Mouse (Mus musculus): ENCODE data around the gene Atp4a. TPM values are rescaled to one million over a fixed set of nuclear protein-coding genes. Genes with fewer than 3 reads are reported as not detected.
A peak's percentile ranks its signal among the peaks of the same experiment; 100 is the strongest.

Gene Atp4a
- polyA plus RNA-seq, 1 experiment from 2014 or later = 5.0 TPM

DNA sequence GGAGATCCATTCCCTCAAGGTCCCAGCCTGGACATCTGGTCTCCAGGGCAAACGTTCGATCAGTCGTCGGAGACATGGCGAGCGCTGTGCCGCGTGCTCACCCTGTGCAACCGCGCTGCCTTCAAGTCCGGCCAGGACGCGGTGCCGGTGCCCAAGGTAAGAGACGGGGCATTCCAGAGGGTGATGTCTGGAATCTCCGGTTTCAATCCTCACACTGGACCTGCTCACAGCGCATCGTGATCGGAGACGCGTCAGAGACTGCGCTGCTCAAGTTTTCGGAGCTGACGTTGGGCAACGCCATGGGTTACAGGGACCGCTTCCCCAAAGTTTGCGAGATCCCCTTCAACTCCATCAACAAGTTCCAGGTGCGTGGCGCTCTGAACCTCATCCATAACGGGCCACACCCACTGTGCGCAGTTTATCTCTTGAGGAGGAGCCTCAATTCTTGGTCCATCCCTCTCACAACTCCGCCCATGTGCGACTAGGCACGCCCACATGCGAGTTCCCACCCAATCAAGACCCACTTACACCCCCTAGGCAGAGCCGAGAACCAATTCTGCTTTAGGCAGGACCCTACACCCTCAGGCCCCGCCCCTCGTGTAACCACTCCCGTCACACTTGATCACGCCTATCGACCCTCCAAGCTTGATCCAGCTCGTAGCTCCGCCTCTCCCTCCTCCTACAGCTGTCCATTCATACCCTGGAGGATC lies 5.2 kb downstream of the Atp4a start:
- Histone ChIP-seq H3K27ac (no peak overlapping the region), H3K4me2 (ENCODE audit: low read length) (peak overlapping the region; percentile 61), H3K4me3 (replicated peaks; ENCODE audit: low read depth, low read length) (peak overlapping the region; percentile 28), H3K9me3 (replicated peaks; ENCODE audit: low read length) (no peaks in the 10 kb centered on the region), H3K9ac (ENCODE audit: low read depth, low read length) (0 out of 2 replicates have a peak overlapping the region, but pooled peaks have one; percentile 1), H3K36me3 (ENCODE audit: insufficient read depth, low read length) (no peaks in the 10 kb centered on the region), H3K4me1 (replicated peaks; ENCODE audit: insufficient read depth, low read length) (peaks cover 2% of the 10 kb centered on the region), H3K27me3 (ENCODE audit: insufficient read depth, low read length) (peaks cover 5% of the 10 kb centered on the region; the same call in 1 of the 2 replicates)
- TF ChIP-seq CTCF (IDR thresholded peaks at IDR 0.05; ENCODE audit: low read depth) = no peak
- ATAC-seq (replicated peaks; ENCODE audit: low FRiP score, low read depth) = peak; percentile 91
- WGBS = 2% methylated on average over 43 of the region's 43 CpGs
- DNase-seq (ENCODE audit: low spot score) = peak; percentile 87

DNA sequence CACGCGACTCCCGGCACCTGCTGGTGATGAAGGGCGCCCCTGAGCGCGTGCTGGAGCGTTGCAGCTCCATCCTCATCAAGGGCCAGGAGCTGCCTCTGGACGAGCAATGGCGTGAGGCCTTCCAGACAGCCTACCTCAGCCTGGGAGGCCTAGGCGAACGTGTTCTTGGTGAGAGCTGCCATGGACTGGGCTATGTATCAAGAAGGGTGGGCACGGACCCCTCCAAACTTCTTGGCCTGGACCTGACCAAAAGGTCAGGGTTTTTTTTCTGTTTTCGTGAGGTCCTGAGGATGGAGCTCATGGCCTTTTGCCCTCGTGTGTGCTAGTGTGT lies 5.7 kb downstream of the Atp4a start:
- Histone ChIP-seq H3K4me3 (replicated peaks; ENCODE audit: low read depth, low read length) (peak overlapping the region; percentile 28), H3K9me3 (replicated peaks; ENCODE audit: low read length) (no peaks in the 10 kb centered on the region), H3K27me3 (ENCODE audit: insufficient read depth, low read length) (peaks cover 5% of the 10 kb centered on the region; the same call in 1 of the 2 replicates), H3K4me2 (ENCODE audit: low read length) (peak overlapping the region; percentile 61), H3K4me1 (replicated peaks; ENCODE audit: insufficient read depth, low read length) (peaks cover 2% of the 10 kb centered on the region), H3K27ac (no peak overlapping the region), H3K9ac (ENCODE audit: low read depth, low read length) (0 out of 2 replicates have a peak overlapping the region, but pooled peaks have one; percentile 1), H3K36me3 (ENCODE audit: insufficient read depth, low read length) (no peaks in the 10 kb centered on the region)
- WGBS = 10% methylated on average over 14 of the region's 14 CpGs
- no peak for DNase-seq (ENCODE audit: low spot score)
- TF ChIP-seq CTCF (IDR thresholded peaks at IDR 0.05; ENCODE audit: low read depth) = no peak
- no peak for ATAC-seq (replicated peaks; ENCODE audit: low FRiP score, low read depth)

DNA sequence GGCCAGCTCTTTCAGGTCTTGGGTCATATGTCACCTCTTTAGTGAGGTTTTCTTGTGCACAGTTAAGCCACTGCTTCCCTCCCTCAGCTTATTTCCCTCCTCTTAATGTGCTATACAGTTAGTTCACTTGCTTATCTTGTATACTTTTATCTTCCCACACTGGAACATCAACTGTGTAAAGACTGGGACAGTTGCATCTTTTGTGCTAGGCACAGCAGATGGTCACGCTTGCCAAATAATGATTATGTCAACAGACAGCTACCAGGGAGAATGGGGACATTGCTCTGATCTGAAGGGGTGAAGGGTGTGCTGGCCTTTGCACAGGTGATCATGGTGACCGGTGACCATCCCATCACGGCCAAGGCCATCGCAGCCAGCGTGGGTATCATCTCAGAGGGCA lies 7.7 kb downstream of the Atp4a start:
- peaks cover 5% of the 10 kb centered on the region; the same call in 1 of the 2 replicates for H3K27me3 ChIP-seq (ENCODE audit: insufficient read depth, low read length)
- H3K36me3 ChIP-seq (ENCODE audit: insufficient read depth, low read length) = no peaks in the 10 kb centered on the region
- H3K4me3 ChIP-seq (replicated peaks; ENCODE audit: low read depth, low read length) = no peak overlapping the region
- DNase-seq (ENCODE audit: low spot score) (no peak), ATAC-seq (replicated peaks; ENCODE audit: low FRiP score, low read depth) (no peak)
- H3K9me3 ChIP-seq (replicated peaks; ENCODE audit: low read length) = no peaks in the 10 kb centered on the region
- H3K27ac ChIP-seq = no peak overlapping the region
- 93% methylated on average over 5 of the region's 5 CpGs for WGBS
- H3K9ac ChIP-seq (ENCODE audit: low read depth, low read length) = no peak overlapping the region
- peaks cover 2% of the 10 kb centered on the region for H3K4me1 ChIP-seq (replicated peaks; ENCODE audit: insufficient read depth, low read length)
- TF ChIP-seq CTCF (IDR thresholded peaks at IDR 0.05; ENCODE audit: low read depth) = no peak
- H3K4me2 ChIP-seq (ENCODE audit: low read length) = no peak overlapping the region

DNA sequence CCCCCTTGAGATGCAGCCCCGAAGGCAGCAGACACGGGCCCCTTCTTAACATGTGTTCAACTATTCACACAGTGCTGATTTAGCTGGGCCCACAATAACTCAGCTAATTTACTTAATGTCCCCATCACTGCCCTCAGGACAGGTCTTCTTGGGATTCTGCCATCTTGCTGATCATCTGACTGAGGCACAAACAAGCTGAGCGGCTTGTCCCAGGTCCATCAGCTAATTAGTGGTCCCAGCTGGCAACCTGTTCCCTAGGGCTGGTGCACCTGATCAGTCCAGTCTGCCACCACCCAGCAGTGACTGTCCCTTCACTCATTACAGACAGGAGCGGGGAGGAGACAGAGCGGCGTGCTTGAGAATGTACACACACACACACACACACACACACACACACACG lies 9.3 kb downstream of the Atp4a start:
- no peaks in the 10 kb centered on the region for H3K27me3 ChIP-seq (ENCODE audit: insufficient read depth, low read length)
- H3K27ac ChIP-seq = no peak overlapping the region
- no peaks in the 10 kb centered on the region for H3K9me3 ChIP-seq (replicated peaks; ENCODE audit: low read length)
- H3K4me2 ChIP-seq (ENCODE audit: low read length) = no peak overlapping the region
- no peak for ATAC-seq (replicated peaks; ENCODE audit: low FRiP score, low read depth)
- DNase-seq (ENCODE audit: low spot score) = no peak
- no peak overlapping the region for H3K9ac ChIP-seq (ENCODE audit: low read depth, low read length)
- H3K4me3 ChIP-seq (replicated peaks; ENCODE audit: low read depth, low read length) = no peak overlapping the region
- WGBS = 85% methylated on average over 7 of the region's 7 CpGs
- TF ChIP-seq CTCF (IDR thresholded peaks at IDR 0.05; ENCODE audit: low read depth) = no peak
- H3K4me1 ChIP-seq (replicated peaks; ENCODE audit: insufficient read depth, low read length) = peaks cover 2% of the 10 kb centered on the region
- no peaks in the 10 kb centered on the region for H3K36me3 ChIP-seq (ENCODE audit: insufficient read depth, low read length)

DNA sequence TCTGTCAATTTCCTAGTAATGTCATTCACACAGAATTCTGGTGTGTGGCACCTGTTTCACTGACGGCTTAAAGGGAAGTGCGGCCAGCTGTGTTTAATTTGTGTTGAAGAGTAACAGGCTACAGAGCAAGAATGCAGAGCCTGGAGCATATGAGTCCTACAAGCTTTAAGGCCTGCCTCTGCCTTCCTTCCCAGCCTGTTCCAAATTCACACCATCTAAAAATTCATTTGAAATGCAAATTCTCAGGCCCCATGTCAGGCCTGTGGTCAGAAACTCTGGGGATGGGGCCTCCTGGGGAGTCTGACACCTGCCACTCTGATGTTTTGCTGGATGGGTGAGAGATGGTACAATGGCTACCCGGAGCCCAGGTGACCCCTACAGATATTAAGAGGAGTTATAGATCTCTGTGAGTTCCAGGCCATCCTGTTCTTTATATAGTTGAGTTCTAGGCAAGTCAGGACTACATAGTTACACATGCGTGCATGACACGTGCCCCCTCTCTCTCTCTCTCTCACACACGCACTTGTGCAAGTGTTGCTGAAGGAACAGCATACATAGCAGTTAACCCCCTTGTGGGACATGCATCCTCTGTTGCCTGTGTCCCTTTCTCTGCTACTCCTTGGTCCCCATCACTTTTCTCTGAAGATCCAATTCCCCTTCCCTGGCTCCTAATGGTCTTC lies 11.4 kb downstream of the Atp4a start:
- no peak overlapping the region for H3K9ac ChIP-seq (ENCODE audit: low read depth, low read length)
- ATAC-seq (replicated peaks; ENCODE audit: low FRiP score, low read depth) (no peak), DNase-seq (ENCODE audit: low spot score) (no peak)
- no peak overlapping the region for H3K27ac ChIP-seq
- H3K9me3 ChIP-seq (replicated peaks; ENCODE audit: low read length) = no peaks in the 10 kb centered on the region
- H3K27me3 ChIP-seq (ENCODE audit: insufficient read depth, low read length) = no peaks in the 10 kb centered on the region
- 0 out of 2 replicates have a peak, but pooled peaks cover 3% of the 10 kb centered on the region for H3K4me1 ChIP-seq (replicated peaks; ENCODE audit: insufficient read depth, low read length)
- H3K4me2 ChIP-seq (ENCODE audit: low read length) = no peak overlapping the region
- H3K4me3 ChIP-seq (replicated peaks; ENCODE audit: low read depth, low read length) = no peak overlapping the region
- H3K36me3 ChIP-seq (ENCODE audit: insufficient read depth, low read length) = no peaks in the 10 kb centered on the region
- 66% methylated on average over 6 of the region's 6 CpGs for WGBS
- no peak for TF ChIP-seq CTCF (IDR thresholded peaks at IDR 0.05; ENCODE audit: low read depth)

DNA sequence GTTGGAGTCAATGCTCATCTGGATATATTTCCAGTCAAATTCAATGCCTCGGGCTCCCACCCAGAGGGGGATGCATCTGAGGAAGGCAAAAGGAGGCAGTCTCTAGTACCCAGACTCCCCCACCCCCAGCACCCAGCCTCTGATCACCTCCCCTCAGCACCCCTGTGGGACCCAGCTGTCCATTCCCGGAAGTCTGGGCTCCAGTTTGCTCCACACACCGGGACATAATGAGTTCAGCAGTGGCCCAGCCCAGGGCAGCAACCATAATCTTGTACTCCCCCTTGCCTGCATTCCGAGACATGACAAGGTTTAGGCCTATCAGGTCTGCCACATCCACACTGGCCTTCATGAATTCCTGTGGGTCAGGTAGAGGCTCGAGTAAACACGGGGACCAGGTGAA lies 16.2 kb downstream of the Atp4a start:
- peaks cover 12% of the 10 kb centered on the region for H3K4me1 ChIP-seq (replicated peaks; ENCODE audit: insufficient read depth, low read length)
- ATAC-seq (replicated peaks; ENCODE audit: low FRiP score, low read depth) = no peak
- H3K4me3 ChIP-seq (replicated peaks; ENCODE audit: low read depth, low read length) = peak overlapping the region; percentile 68; the same call in 1 of the 2 replicates
- no peak for TF ChIP-seq CTCF (IDR thresholded peaks at IDR 0.05; ENCODE audit: low read depth)
- H3K9me3 ChIP-seq (replicated peaks; ENCODE audit: low read length) = no peaks in the 10 kb centered on the region
- peak overlapping the region; percentile 84 for H3K4me2 ChIP-seq (ENCODE audit: low read length)
- H3K27me3 ChIP-seq (ENCODE audit: insufficient read depth, low read length) = no peaks in the 10 kb centered on the region
- DNase-seq (ENCODE audit: low spot score) = no peak
- no peak overlapping the region for H3K27ac ChIP-seq
- H3K9ac ChIP-seq (ENCODE audit: low read depth, low read length) = peak overlapping the region; percentile 82; the same call in 1 of the 2 replicates
- H3K36me3 ChIP-seq (ENCODE audit: insufficient read depth, low read length) = no peaks in the 10 kb centered on the region
- WGBS = 69% methylated on average over 6 of the region's 6 CpGs
